Mouse (Mus musculus) heart, postnatal 14 days (tissue): ENCODE measurements around the gene Clmp. TPM values are rescaled to one million over a fixed set of nuclear protein-coding genes. Genes with fewer than 3 reads are reported as not detected.
A peak's percentile ranks its signal among the peaks of the same experiment; 100 is the strongest.

Experiments
- DNase-seq, 2 experiments: peaks; one replicate each; pipeline ENCODE4 v3.0.0; 2021 to 2022
- intact Hi-C: fragments of 180-260 bp; cut with DNase I; formaldehyde crosslinking; loops from one replicate; pipeline ENCODE4 v1.15.1; 2025
- total RNA-seq, 2 experiments: library from RNA; stranded (reverse); gene quantifications; 2 replicates each; pipeline ENCODE4 v1.2.3; 2021

Gene Clmp
- total RNA-seq, 2 experiments from 2014 or later, result 4.2 to 6.0 TPM

GRCm38 (mm10) chr9:40687553-40687952 is 1.8 kb downstream of the Clmp start:
- no peak for DNase-seq
- intact Hi-C loops, result no loop called here

DNA sequence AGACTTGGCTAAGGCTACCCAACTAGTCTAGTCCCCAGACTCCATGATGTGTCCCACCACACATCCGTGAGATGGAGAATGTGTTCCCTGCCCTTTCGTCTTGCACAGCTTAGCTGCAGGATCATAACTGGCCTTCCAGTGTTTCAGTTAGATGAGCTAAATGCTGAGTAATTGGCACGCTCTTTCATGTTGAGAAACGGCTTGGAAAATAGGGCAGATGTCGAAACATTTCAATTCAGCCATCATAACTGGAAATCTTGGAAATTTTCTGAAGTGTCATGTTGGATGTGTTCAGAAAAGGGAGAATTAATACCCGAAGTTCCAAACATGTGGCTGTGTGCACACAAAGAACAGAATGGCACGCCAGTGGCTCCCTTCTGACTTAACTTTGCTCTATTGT is 4.7 kb downstream of the Clmp start:
- DNase-seq, result no peak
- intact Hi-C loops, result no loop called here

DNA sequence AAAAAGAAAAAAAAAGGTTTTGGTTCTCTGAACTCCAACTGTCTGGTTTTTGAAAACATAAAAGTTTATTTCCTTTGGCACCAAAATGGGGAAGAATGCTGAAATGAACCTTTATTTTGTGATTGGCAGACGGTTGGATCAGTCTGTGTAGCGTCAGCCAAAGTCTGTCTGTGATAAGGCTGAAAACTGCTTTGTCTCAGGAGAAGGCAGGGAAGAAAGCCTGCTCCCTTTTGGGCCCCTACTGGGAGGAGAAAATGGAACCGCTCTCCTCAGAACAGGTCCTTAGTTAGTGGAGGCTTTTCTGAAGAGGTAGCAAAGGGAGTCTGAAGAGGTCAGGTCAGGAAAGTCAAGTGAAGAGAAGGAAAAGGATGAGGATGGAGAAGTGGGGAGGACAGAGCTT is 7.3 kb downstream of the Clmp start:
- intact Hi-C loops, result no loop called here
- no peak for DNase-seq

DNA sequence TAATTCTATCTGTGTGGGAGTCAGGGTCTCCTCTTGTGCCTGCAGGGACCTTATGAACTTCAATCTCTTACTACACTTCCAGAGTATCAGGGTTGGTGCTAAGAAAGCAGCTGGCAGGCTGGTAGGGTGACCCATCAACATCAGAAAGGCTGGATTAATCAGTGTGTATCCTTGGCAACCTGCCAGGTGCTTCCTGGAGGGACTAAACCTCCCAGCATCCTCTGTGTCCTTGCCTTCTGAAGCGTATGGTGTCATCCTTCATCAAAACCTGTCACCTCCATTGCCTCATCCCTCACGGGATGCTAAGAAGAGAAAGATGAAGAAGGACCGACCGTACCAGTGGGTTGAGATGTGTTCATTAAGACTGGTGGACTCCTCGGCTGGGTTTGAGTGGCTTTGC is 8.0 kb downstream of the Clmp start:
- intact Hi-C loops, result no loop called here

GRCm38 (mm10) chr9:40694284-40694683 is 8.5 kb downstream of the Clmp start:
- DNase-seq, result no peak
- intact Hi-C loops, result no loop called here

More for the DNA sequence above, 8.0 kb downstream of the Clmp start:
- no peak for DNase-seq

DNA sequence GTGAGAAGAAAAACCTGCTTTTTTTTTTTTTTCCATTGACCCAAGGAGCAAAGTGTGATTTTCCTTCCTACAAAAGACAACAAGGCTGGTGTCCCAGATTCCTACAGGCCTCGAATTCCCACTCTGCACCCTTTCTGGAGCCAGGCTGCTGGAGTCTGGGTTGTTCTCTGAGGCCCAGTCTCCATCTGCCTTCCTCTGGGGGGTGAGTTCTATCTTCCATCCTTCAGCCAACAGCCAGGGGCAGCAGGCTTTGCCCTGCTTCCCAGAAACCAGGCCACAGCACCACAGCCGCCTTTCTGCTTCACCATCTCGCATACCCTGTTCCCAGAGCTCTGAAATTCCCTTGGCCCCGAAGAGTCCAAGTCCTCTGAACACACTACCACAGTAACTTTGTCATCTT is 10.3 kb downstream of the Clmp start:
- no peak for DNase-seq
- intact Hi-C loops, result no loop called here

- intact Hi-C loops, result no loop called here
- no peak for DNase-seq
Measured at GRCm38 (mm10) chr9:40699194-40699593, 13.4 kb downstream of the Clmp start.

GRCm38 (mm10) chr9:40700253-40700652 is 14.5 kb downstream of the Clmp start:
- no peak for DNase-seq
- intact Hi-C loops, result no loop called here

- intact Hi-C loops, result no loop called here
- DNase-seq, result no peak
Measured at GRCm38 (mm10) chr9:40704364-40705276, 18.9 kb downstream of the Clmp start.

- no peak for DNase-seq
- intact Hi-C loops, result no loop called here
Measured at GRCm38 (mm10) chr9:40708448-40709140, 22.8 kb downstream of the Clmp start.

DNA sequence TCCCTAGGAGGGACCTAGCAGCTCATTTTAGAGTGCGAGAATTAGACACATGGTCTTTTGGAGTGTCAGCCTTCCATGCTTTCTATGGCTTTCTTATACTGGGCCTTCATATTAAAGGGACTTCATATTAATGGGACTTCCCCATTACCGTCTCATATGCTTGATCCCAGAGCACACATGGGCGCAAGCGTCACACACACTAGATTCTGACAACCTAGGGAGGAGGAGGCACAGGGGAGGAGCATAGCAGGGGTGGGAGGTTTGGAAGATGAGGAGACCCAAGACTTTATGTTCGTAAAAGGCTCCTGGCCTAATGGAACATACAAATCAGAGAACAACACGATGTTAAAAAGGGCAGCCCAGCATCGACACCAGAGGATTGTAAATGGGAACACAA is 23.4 kb downstream of the Clmp start:
- no peak for DNase-seq

GRCm38 (mm10) chr9:40709587-40709986 is 23.8 kb downstream of the Clmp start:
- intact Hi-C loops, result no loop called here
- no peak for DNase-seq

More for the DNA sequence above, 23.4 kb downstream of the Clmp start:
- intact Hi-C loops, result no loop called here

GRCm38 (mm10) chr9:40709991-40710390 is 24.2 kb downstream of the Clmp start:
- no peak for DNase-seq
- intact Hi-C loops, result no loop called here

DNA sequence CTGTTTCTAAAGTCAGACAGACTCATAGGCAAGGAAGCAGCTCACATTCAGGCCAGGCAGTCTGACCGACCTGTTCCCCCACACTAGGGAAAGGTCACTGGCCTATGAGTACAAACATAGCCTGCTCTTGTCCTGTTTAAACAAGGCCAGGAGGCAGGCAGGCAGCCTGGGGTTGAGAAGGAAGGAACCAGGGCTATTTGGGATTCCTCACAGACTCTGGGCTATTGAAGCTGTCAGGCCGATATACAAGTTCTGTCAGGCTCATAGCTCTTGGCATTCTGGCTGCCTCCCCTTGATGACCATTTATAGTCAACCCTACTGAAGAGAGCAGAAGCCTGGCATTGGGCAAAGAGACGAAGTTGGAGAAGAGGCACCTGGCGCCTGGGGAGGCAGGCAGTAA is 25.9 kb downstream of the Clmp start:
- intact Hi-C loops, result no loop called here
- DNase-seq, result no peak

DNA sequence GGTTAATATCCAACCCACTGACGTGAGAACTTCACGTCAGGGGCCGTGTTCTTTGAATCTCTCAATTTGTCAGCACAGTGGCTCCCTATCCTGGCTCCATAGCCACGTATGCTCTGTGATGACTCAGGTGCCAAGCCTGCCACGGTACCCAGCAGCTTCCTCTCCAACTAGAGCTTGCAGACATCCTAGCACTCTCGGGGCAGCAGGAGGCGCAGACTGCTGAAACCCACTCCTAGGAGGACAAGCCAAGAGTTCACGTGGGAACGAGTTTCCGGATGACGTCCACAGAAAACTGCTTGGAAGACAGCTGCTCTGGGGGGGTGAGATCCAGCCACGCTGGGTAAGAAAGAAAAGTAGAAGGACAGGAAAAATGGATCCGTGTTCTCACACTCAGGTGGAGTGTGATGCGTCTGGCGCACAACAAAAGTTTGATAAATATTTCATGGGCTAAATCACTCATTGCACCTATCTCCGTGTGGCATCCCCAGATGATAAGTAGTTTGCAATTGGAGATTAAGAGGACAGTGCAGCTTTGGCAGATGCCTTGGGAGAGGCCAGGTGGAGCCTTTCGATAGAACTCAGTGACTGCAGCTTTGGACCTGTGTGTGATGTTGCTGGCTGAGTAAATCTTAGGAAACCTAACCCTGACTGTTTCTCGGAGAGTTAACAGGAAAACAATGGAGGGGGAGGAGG is 31.6 kb downstream of the Clmp start:
- DNase-seq, result peak; percentile 18 to 62
- intact Hi-C loops, result loop anchor here (5.0 kb wide), 1 partner anchor 40 kb away; no protein-coding TSS in a partner anchor

- DNase-seq, result no peak
- intact Hi-C loops, result loop anchor here (5.0 kb wide), 1 partner anchor 41 kb away; no protein-coding TSS in a partner anchor
Measured at GRCm38 (mm10) chr9:40717875-40718185, 32.1 kb downstream of the Clmp start.

DNA sequence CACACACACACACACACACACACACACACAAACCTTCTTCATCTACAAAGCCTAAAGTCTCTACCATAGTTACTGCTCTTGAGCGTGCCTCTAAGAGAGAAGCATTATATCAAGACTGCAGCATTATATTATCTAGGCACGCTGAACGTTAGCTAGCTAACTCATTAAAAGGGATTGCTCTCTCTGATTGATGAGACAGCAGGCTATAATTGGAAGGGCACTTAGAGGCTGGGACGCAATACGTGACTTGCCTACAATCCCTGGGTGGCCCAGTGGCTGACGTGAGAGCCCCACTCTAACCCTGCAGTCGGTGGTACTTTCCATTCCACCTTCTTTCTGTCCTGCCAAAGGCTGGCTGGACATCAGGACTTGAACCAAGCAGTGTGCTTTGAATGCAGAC is 35.1 kb downstream of the Clmp start:
- intact Hi-C loops, result no loop called here
- no peak for DNase-seq

- no peak for DNase-seq
- intact Hi-C loops, result no loop called here
Measured at GRCm38 (mm10) chr9:40723311-40723772, 37.6 kb downstream of the Clmp start.

GRCm38 (mm10) chr9:40724978-40725377 is 39.2 kb downstream of the Clmp start:
- intact Hi-C loops, result no loop called here
- no peak for DNase-seq

GRCm38 (mm10) chr9:40727140-40727823 is 41.5 kb downstream of the Clmp start:
- intact Hi-C loops, result no loop called here
- DNase-seq, result no peak
